Mouse (Mus musculus) thymus, postnatal 14 days (tissue): ENCODE measurements around the gene Sgms2.
A peak's percentile ranks its signal among the peaks of the same experiment; 100 is the strongest.

ENCODE experiments used
- DNase-seq: peaks from one replicate; pipeline ENCODE4 v3.0.0; 2021

Sgms2 gene

GRCm38 (mm10) chr3:131302452-131303319 is 188.5 kb downstream of the Sgms2 start, which contains the start of gene Cyp2u1:
Gene Cyp2u1 (minus strand): TSS chr3:131303227.
- DNase-seq: peak; percentile 90

GRCm38 (mm10) chr3:131299908-131300307 is 191.3 kb downstream of the Sgms2 start:
- DNase-seq: peak; percentile 23

GRCm38 (mm10) chr3:131299078-131299477 is 192.1 kb downstream of the Sgms2 start:
- no peak for DNase-seq

- DNase-seq: no peak
Observed at GRCm38 (mm10) chr3:131296893-131297292, 194.3 kb downstream of the Sgms2 start.

GRCm38 (mm10) chr3:131295513-131296200 is 195.6 kb downstream of the Sgms2 start:
- no peak for DNase-seq

- no peak for DNase-seq
Observed at GRCm38 (mm10) chr3:131294503-131294902, 196.7 kb downstream of the Sgms2 start.

- no peak for DNase-seq
Observed at GRCm38 (mm10) chr3:131292959-131293358, 198.3 kb downstream of the Sgms2 start.

- no peak for DNase-seq
Observed at GRCm38 (mm10) chr3:131292349-131292748, 198.9 kb downstream of the Sgms2 start.

- no peak for DNase-seq
Observed at GRCm38 (mm10) chr3:131291890-131292289, 199.3 kb downstream of the Sgms2 start.

- DNase-seq: no peak
Observed at GRCm38 (mm10) chr3:131274151-131274550, 217.1 kb downstream of the Sgms2 start.

GRCm38 (mm10) chr3:131272374-131273100 is 218.7 kb downstream of the Sgms2 start:
- no peak for DNase-seq

- peak; percentile 89 for DNase-seq
Observed at GRCm38 (mm10) chr3:131271559-131272373, 219.4 kb downstream of the Sgms2 start, which contains the start of gene Hadh. Gene Hadh (minus strand): TSS chr3:131272101.

- peak; percentile 43 for DNase-seq
Observed at GRCm38 (mm10) chr3:131271157-131271556, 220.1 kb downstream of the Sgms2 start.

- DNase-seq: no peak
Observed at GRCm38 (mm10) chr3:131270381-131270780, 220.8 kb downstream of the Sgms2 start.
